9 mouse cellular contexts compared by ENCODE assay signal in genomic region chr16:72649314-72649713, GRCm38 (mm10).
DNase-seq lines count a peak whose midpoint lies in the region; ATAC-seq and TF ChIP-seq lines count a peak whose summit lies in the region.
"Had no signal": no experiment of that assay in that cellular context is flagged by ENCODE, and none has a peak within 500 bp of the region (broad histone marks: within the 10 kb centered on the region; RNA-seq: fewer than 3 reads in every experiment).

No protein-coding gene starts in this region.

- peak overlapping the region; percentile 52 for H3K4me2 ChIP-seq in embryonic facial prominence, embryonic 13.5 days
- peak overlapping the region; percentile 19; the same call in 1 of the 2 replicates for H3K4me2 ChIP-seq in hindbrain, postnatal 0 days (ENCODE audit: low read depth, low read length)
- 0 out of 2 replicates have a peak overlapping the region, but pooled peaks have one; percentile 20 for H3K4me2 ChIP-seq in liver, embryonic 15.5 days
- H3K4me2 ChIP-seq in stomach, embryonic 16.5 days (ENCODE audit: low read depth, low read length), result peak overlapping the region; percentile 47

- H3K4me3 ChIP-seq in embryonic facial prominence, embryonic 13.5 days, result 0 out of 2 replicates have a peak overlapping the region, but pooled peaks have one; percentile 12
- no peak overlapping the region for H3K4me3 ChIP-seq in hindbrain, postnatal 0 days (ENCODE audit: low read length)
- H3K4me3 ChIP-seq in liver, embryonic 15.5 days (replicated peaks), result no peak overlapping the region
- peak overlapping the region; percentile 23 for H3K4me3 ChIP-seq in stomach, embryonic 16.5 days (replicated peaks; ENCODE audit: low read length)

- H3K27me3 ChIP-seq in embryonic facial prominence, embryonic 13.5 days, result no peaks in the 10 kb centered on the region
- H3K27me3 ChIP-seq in hindbrain, postnatal 0 days (ENCODE audit: insufficient read depth, low read length), result no peaks in the 10 kb centered on the region
- no peaks in the 10 kb centered on the region for H3K27me3 ChIP-seq in liver, embryonic 15.5 days
- no peaks in the 10 kb centered on the region for H3K27me3 ChIP-seq in stomach, embryonic 16.5 days (ENCODE audit: control insufficient read depth, insufficient read depth, low read length)

- peak; percentile 41 for DNase-seq in layer of hippocampus, adult 11-12 months (ENCODE audit: low spot score)
- DNase-seq in layer of hippocampus, adult 8-10 months (ENCODE audit: low spot score in 2 of 2), result no peak
- DNase-seq in adrenal gland, adult 8-10 months, result peak; percentile 21
- peak; percentile 69 for DNase-seq in hindbrain, postnatal 0 days (ENCODE audit: low spot score)
- DNase-seq in B cell, adult 2 months, result no peak

- ATAC-seq in embryonic facial prominence, embryonic 13.5 days (ENCODE audit: insufficient number of reproducible peaks, insufficient read depth, low FRiP score, low TSS enrichment, low read depth), result no peak
- ATAC-seq in hindbrain, postnatal 0 days, result peak; percentile 64; the same call in 1 of the 2 replicates
- ATAC-seq in liver, embryonic 15.5 days (ENCODE audit: insufficient read depth), result no peak
- peak; percentile 53; the same call in 1 of the 2 replicates for ATAC-seq in stomach, embryonic 16.5 days (ENCODE audit: insufficient read depth, low FRiP score)

- peaks cover 7% of the 10 kb centered on the region; the same call in 1 of the 2 replicates for H3K4me1 ChIP-seq in embryonic facial prominence, embryonic 13.5 days
- H3K4me1 ChIP-seq in hindbrain, postnatal 0 days (ENCODE audit: insufficient read depth, low read length), result no peaks in the 10 kb centered on the region
- no peaks in the 10 kb centered on the region for H3K4me1 ChIP-seq in liver, embryonic 15.5 days (replicated peaks)
- H3K4me1 ChIP-seq in stomach, embryonic 16.5 days (ENCODE audit: control insufficient read depth, insufficient read depth, low read length), result peaks cover 4% of the 10 kb centered on the region

- H3K36me3 ChIP-seq in embryonic facial prominence, embryonic 13.5 days, result no peaks in the 10 kb centered on the region
- H3K36me3 ChIP-seq in hindbrain, postnatal 0 days (ENCODE audit: insufficient read depth, low read length), result no peaks in the 10 kb centered on the region
- H3K36me3 ChIP-seq in liver, embryonic 15.5 days (replicated peaks), result no peaks in the 10 kb centered on the region
- no peaks in the 10 kb centered on the region for H3K36me3 ChIP-seq in stomach, embryonic 16.5 days (ENCODE audit: control insufficient read depth, insufficient read depth, low read length)

- no peaks in the 10 kb centered on the region for H3K9me3 ChIP-seq in embryonic facial prominence, embryonic 13.5 days
- no peaks in the 10 kb centered on the region for H3K9me3 ChIP-seq in hindbrain, postnatal 0 days (ENCODE audit: low read length)
- H3K9me3 ChIP-seq in liver, embryonic 15.5 days (replicated peaks), result no peaks in the 10 kb centered on the region
- no peaks in the 10 kb centered on the region for H3K9me3 ChIP-seq in stomach, embryonic 16.5 days (replicated peaks; ENCODE audit: control insufficient read depth, low read length)

- 31% methylated on average over 4 of the region's 4 CpGs for WGBS in embryonic facial prominence, embryonic 13.5 days
- WGBS in hindbrain, postnatal 0 days, result 41% methylated on average over 4 of the region's 4 CpGs
- WGBS in liver, embryonic 15.5 days (ENCODE audit: insufficient replicate concordance), result 35% methylated on average over 4 of the region's 4 CpGs
- 34% methylated on average over 4 of the region's 4 CpGs for WGBS in stomach, embryonic 16.5 days

- H3K27ac ChIP-seq in embryonic facial prominence, embryonic 13.5 days, result no peak overlapping the region
- H3K27ac ChIP-seq in hindbrain, postnatal 0 days, result no peak overlapping the region
- H3K27ac ChIP-seq in liver, embryonic 15.5 days (replicated peaks), result no peak overlapping the region
- no peak overlapping the region for H3K27ac ChIP-seq in stomach, embryonic 16.5 days (ENCODE audit: low read length)
- H3K27ac ChIP-seq: macrophage had no signal

- peak; percentile 68 for TF ChIP-seq CTCF in hindbrain, postnatal 0 days (IDR thresholded peaks at IDR 0.05; ENCODE audit: low read depth)

- no peak overlapping the region for H3K9ac ChIP-seq in embryonic facial prominence, embryonic 13.5 days
- no peak overlapping the region for H3K9ac ChIP-seq in hindbrain, postnatal 0 days (replicated peaks; ENCODE audit: low read length)
- no peak overlapping the region for H3K9ac ChIP-seq in liver, embryonic 15.5 days
- no peak overlapping the region for H3K9ac ChIP-seq in stomach, embryonic 16.5 days (ENCODE audit: low read length)

Comparison
In these comparisons a context has a peak if more than half of its experiments do, and no peak if none do; other contexts are left out.
1. DNase-seq: peak in layer of hippocampus, adult 11-12 months (single experiment), adrenal gland, adult 8-10 months (single experiment) and hindbrain, postnatal 0 days (single experiment); none in layer of hippocampus, adult 8-10 months (0 of 2) and B cell, adult 2 months (0 of 2).
2. ATAC-seq: peak in hindbrain, postnatal 0 days (single experiment) and stomach, embryonic 16.5 days (single experiment); none in embryonic facial prominence, embryonic 13.5 days (single experiment) and liver, embryonic 15.5 days (single experiment).
3. H3K4me3 ChIP-seq: peak in embryonic facial prominence, embryonic 13.5 days (single experiment) and stomach, embryonic 16.5 days (single experiment); none in hindbrain, postnatal 0 days (single experiment) and liver, embryonic 15.5 days (single experiment).
4. Peak in every context shown above with its lines, with median percentiles within 50 percentile points of each other: H3K4me2 ChIP-seq.